Mouse (Mus musculus): ENCODE measurements at regions not wholly inside any gene's neighbourhood (a gene's known extent, or its start where the extent isn't known, plus 50 kb on each side); places are given as distances from the start of the nearest gene placed in this dataset.

- TF ChIP-seq GATA1 (IDR thresholded peaks at IDR 0.05; ENCODE audit: low read length) (no peak), TAL1 (IDR thresholded peaks at IDR 0.05; ENCODE audit: low read length) (no peak)
These were observed 206.8 kb upstream of the Btg1 start for GRCm38 (mm10) chr10:96410028-96410427.
